Mouse (Mus musculus) forebrain, postnatal 0 days (tissue): ENCODE results near the gene Golgb1. TPM values are rescaled to one million over a fixed set of nuclear protein-coding genes. Genes with fewer than 3 reads are reported as not detected.

Experiments used
- ATAC-seq: fragments of 200-750 bp; cut with Nextera tagmentation; 2 replicates; pipeline ENCODE4 v1.8.0; 2017; ENCODE audit warnings: mild to moderate bottlenecking, moderate library complexity
- DNase-seq: peaks from one replicate; pipeline ENCODE4 v3.0.0-alpha.2; 2015
- H3K27ac ChIP-seq: fragments of 300-500 bp; sonication (generic); 2 replicates; pipeline ENCODE4 v1.5.1; 2014; ENCODE audit warnings: low read depth, mild to moderate bottlenecking, antibody characterized with exemption, low read length, moderate library complexity, mixed read lengths
- H3K27me3 ChIP-seq: fragments of 300-500 bp; sonication (generic); 2 replicates; pipeline ENCODE4 v1.6.1; 2014; ENCODE audit warnings: mild to moderate bottlenecking, low read length, mixed read lengths; ENCODE audit not compliant: insufficient read depth
- H3K36me3 ChIP-seq: fragments of 300-500 bp; sonication (generic); 2 replicates; pipeline ENCODE4 v1.6.1; 2014; ENCODE audit warnings: mild to moderate bottlenecking, moderate library complexity; ENCODE audit not compliant: insufficient read depth
- H3K4me1 ChIP-seq: fragments of 300-500 bp; sonication (generic); 2 replicates; pipeline ENCODE4 v1.6.1; 2014; ENCODE audit warnings: antibody characterized with exemption; ENCODE audit not compliant: insufficient read depth
- H3K4me2 ChIP-seq: fragments of 300-500 bp; sonication (generic); 2 replicates; pipeline ENCODE4 v1.6.1; 2014; ENCODE audit warnings: low read depth, mild to moderate bottlenecking, moderate library complexity
- H3K4me3 ChIP-seq: fragments of 300-500 bp; sonication (generic); 2 replicates; pipeline ENCODE4 v1.5.1; 2014; ENCODE audit warnings: low read depth, low read length, mixed read lengths
- H3K9ac ChIP-seq: fragments of 300-500 bp; sonication (generic); 2 replicates; pipeline ENCODE4 v1.6.1; 2014; ENCODE audit warnings: mild to moderate bottlenecking
- H3K9me3 ChIP-seq: fragments of 300-500 bp; sonication (generic); 2 replicates; pipeline ENCODE4 v1.6.1; 2016; ENCODE audit warnings: low read length
- CTCF ChIP-seq: sonication (generic); IDR thresholded peaks from 2 replicates; pipeline ENCODE4 v1.5.1; 2016; ENCODE audit warnings: antibody characterized with exemption, control low read depth, low read depth
- WGBS: fragments of 180-500 bp; shearing (Covaris S2); extraction: QIAGEN DNeasy Blood & Tissue Kit; methylation state at CpG from one replicate; pipeline ENCODE4 v1.1.7; 2014; 5-methylcytosine and 5-hydroxymethylcytosine counted together
- polyA plus RNA-seq: library from polyadenylated mRNA; unstranded; fragments of >200 nt; fragmentation: Nextera tagmentation; extraction: Ambion mirVana; gene quantifications from 2 replicates; pipeline ENCODE4 v1.2.1, GENCODE M21; 2015
- total RNA-seq: library from RNA; depleted of rRNA; stranded (reverse); fragments of >200 nt; gene quantifications from 2 replicates; pipeline ENCODE4 v1.2.3, GENCODE M21; 2014

Gene Golgb1
- total and polyA plus RNA-seq, 2 experiments from 2014 or later: 30.2 to 87.1 TPM

- DNase-seq: no peak
These were observed 43.6 kb downstream of the Golgb1 start for GRCm38 (mm10) chr16:36918505-36918904.

GRCm38 (mm10) chr16:36920410-36920809 lies 45.5 kb downstream of the Golgb1 start:
- no peak for TF ChIP-seq CTCF
- DNase-seq: no peak
- no peaks in the 10 kb centered on the region for H3K9me3 ChIP-seq
- H3K36me3 ChIP-seq: peaks cover 55% of the 10 kb centered on the region
- no peaks in the 10 kb centered on the region for H3K4me1 ChIP-seq
- 89% methylated on average over 3 of the region's 3 CpGs for WGBS
- no peaks in the 10 kb centered on the region for H3K27me3 ChIP-seq
- no peak overlapping the region for H3K4me3 ChIP-seq
- H3K27ac ChIP-seq: no peak overlapping the region
- no peak overlapping the region for H3K9ac ChIP-seq
- H3K4me2 ChIP-seq: no peak overlapping the region
- no peak for ATAC-seq

More at GRCm38 (mm10) chr16:36918505-36918904, 43.6 kb downstream of the Golgb1 start:
- no peak overlapping the region for H3K4me2 ChIP-seq
- H3K27me3 ChIP-seq: no peaks in the 10 kb centered on the region
- peaks cover 65% of the 10 kb centered on the region for H3K36me3 ChIP-seq
- no peak overlapping the region for H3K9ac ChIP-seq
- no peak overlapping the region for H3K27ac ChIP-seq
- no peaks in the 10 kb centered on the region for H3K4me1 ChIP-seq
- ATAC-seq: no peak
- WGBS: 96% methylated on average over 10 of the region's 10 CpGs
- TF ChIP-seq CTCF: no peak
- H3K4me3 ChIP-seq: no peak overlapping the region
- H3K9me3 ChIP-seq: no peaks in the 10 kb centered on the region

GRCm38 (mm10) chr16:36921067-36921613 lies 46.2 kb downstream of the Golgb1 start:
- no peak for DNase-seq
- Histone ChIP-seq H3K27ac (no peak overlapping the region), H3K4me1 (no peaks in the 10 kb centered on the region), H3K36me3 (peaks cover 54% of the 10 kb centered on the region), H3K4me3 (no peak overlapping the region), H3K27me3 (no peaks in the 10 kb centered on the region), H3K9ac (no peak overlapping the region), H3K9me3 (no peaks in the 10 kb centered on the region), H3K4me2 (no peak overlapping the region)
- TF ChIP-seq CTCF: no peak
- ATAC-seq: no peak
- 98% methylated on average over 8 of the region's 8 CpGs for WGBS

GRCm38 (mm10) chr16:36921980-36922379 lies 47.0 kb downstream of the Golgb1 start:
- DNase-seq (no peak), ATAC-seq (no peak)
- Histone ChIP-seq H3K9ac (no peak overlapping the region), H3K4me3 (no peak overlapping the region), H3K9me3 (no peaks in the 10 kb centered on the region), H3K4me2 (no peak overlapping the region), H3K27ac (no peak overlapping the region), H3K4me1 (no peaks in the 10 kb centered on the region), H3K36me3 (peaks cover 54% of the 10 kb centered on the region), H3K27me3 (no peaks in the 10 kb centered on the region)
- 88% methylated on average over 6 of the region's 6 CpGs for WGBS
- no peak for TF ChIP-seq CTCF

- TF ChIP-seq CTCF: no peak
- H3K27me3 ChIP-seq: no peaks in the 10 kb centered on the region
- WGBS: 94% methylated on average over 8 of the region's 8 CpGs
- DNase-seq (no peak), ATAC-seq (no peak)
- no peak overlapping the region for H3K9ac ChIP-seq
- no peak overlapping the region for H3K4me2 ChIP-seq
- no peak overlapping the region for H3K4me3 ChIP-seq
- H3K4me1 ChIP-seq: no peaks in the 10 kb centered on the region
- no peak overlapping the region for H3K27ac ChIP-seq
- H3K9me3 ChIP-seq: no peaks in the 10 kb centered on the region
- peaks cover 56% of the 10 kb centered on the region for H3K36me3 ChIP-seq
These were observed 49.4 kb downstream of the Golgb1 start for GRCm38 (mm10) chr16:36924312-36924711.

GRCm38 (mm10) chr16:36925351-36925750 lies 50.4 kb downstream of the Golgb1 start:
- Histone ChIP-seq H3K27me3 (no peaks in the 10 kb centered on the region), H3K4me3 (no peak overlapping the region), H3K27ac (no peak overlapping the region), H3K36me3 (peaks cover 60% of the 10 kb centered on the region), H3K4me2 (no peak overlapping the region), H3K9me3 (no peaks in the 10 kb centered on the region), H3K4me1 (no peaks in the 10 kb centered on the region), H3K9ac (no peak overlapping the region)
- 94% methylated on average over 6 of the region's 6 CpGs for WGBS
- DNase-seq: no peak
- ATAC-seq: no peak
- TF ChIP-seq CTCF: no peak

- H3K9me3 ChIP-seq: no peaks in the 10 kb centered on the region
- no peaks in the 10 kb centered on the region for H3K4me1 ChIP-seq
- no peak overlapping the region for H3K4me2 ChIP-seq
- no peak overlapping the region for H3K27ac ChIP-seq
- DNase-seq (no peak), ATAC-seq (no peak)
- TF ChIP-seq CTCF: no peak
- no peaks in the 10 kb centered on the region for H3K27me3 ChIP-seq
- WGBS: 80% methylated on average over 6 of the region's 6 CpGs
- peaks cover 64% of the 10 kb centered on the region for H3K36me3 ChIP-seq
- no peak overlapping the region for H3K9ac ChIP-seq
- no peak overlapping the region for H3K4me3 ChIP-seq
These were observed 50.9 kb downstream of the Golgb1 start for GRCm38 (mm10) chr16:36925797-36926196.
